ENCODE assay signal across 8 mouse cellular contexts in the genomic region with DNA sequence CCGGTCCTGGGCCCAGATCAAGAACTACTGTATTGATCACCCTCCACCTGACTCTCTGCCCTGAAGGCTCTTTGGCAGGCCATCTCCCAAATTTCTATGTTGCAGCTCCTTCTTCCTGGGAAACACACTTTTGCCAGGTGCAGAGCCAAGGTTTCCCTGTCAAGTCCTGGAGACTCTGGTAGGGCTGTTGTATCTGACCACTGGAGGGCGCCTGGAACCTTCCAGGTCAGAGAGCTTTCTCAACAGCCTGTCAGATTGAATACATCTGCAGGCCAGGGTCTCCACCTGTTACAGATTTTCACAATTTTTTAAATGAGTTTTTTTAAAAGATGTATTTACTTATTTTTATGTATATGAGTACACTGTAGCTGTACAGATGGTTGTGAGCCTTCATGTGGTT. TPM values are rescaled to one million over a fixed set of nuclear protein-coding genes. Genes with fewer than 3 reads are reported as not detected.
DNase-seq lines count a peak whose midpoint lies in the region; ATAC-seq and TF ChIP-seq lines count a peak whose summit lies in the region.
"Had no signal": no experiment of that assay in that cellular context is flagged by ENCODE, and none has a peak within 500 bp of the region (broad histone marks: within the 10 kb centered on the region; RNA-seq: fewer than 3 reads in every experiment).

No protein-coding gene starts in this region.

- no peaks in the 10 kb centered on the region for H3K9me3 ChIP-seq in G1E (replicated peaks)
- H3K9me3 ChIP-seq: limb, embryonic 15.5 days had no signal

- DNase-seq in G1E (ENCODE audit: low spot score), result peak; percentile 57
- DNase-seq in adrenal gland, adult 18-20 months (ENCODE audit: low spot score in 2 of 2), result peak; percentile 62 to 73
- DNase-seq in embryo, embryonic 11.5 days (ENCODE audit: low read depth, low spot score), result peak; percentile 48
- DNase-seq in heart, postnatal 36 days, result peak; percentile 75 to 82
- DNase-seq in layer of hippocampus, postnatal 14 days (ENCODE audit: low spot score in 2 of 2), result peak; percentile 48 to 68
- DNase-seq in spleen, postnatal 10 days (ENCODE audit: low spot score in 2 of 2), result peak; percentile 53 to 83

- H3K4me3 ChIP-seq in G1E (ENCODE audit: low read depth, low read length), result no peak overlapping the region
- H3K4me3 ChIP-seq: limb, embryonic 15.5 days had no signal

- no peak for ATAC-seq in G1E (ENCODE audit: extremely low read depth, insufficient number of reproducible peaks, low FRiP score, poor library complexity, severe bottlenecking)
- peak; percentile 71 for ATAC-seq in megakaryocyte-erythroid progenitor cell, adult 5-6 weeks (replicated peaks; ENCODE audit: low FRiP score, low TSS enrichment, poor library complexity, severe bottlenecking)

- peak; percentile 37 for TF ChIP-seq CTCF in G1E (IDR thresholded peaks at IDR 0.05; ENCODE audit: low read depth, low read length)

- H3K27me3 ChIP-seq in G1E (ENCODE audit: insufficient read depth, low read length), result no peaks in the 10 kb centered on the region
- H3K27me3 ChIP-seq: limb, embryonic 15.5 days had no signal

- intact Hi-C loops in heart, postnatal 36 days (cut with DNase I), result loop anchor here (1.0 to 5.0 kb wide), 2 partner anchors 74 to 94 kb away; no protein-coding TSS in a partner anchor

- peaks cover 48% of the 10 kb centered on the region for H3K4me1 ChIP-seq in G1E (ENCODE audit: insufficient read depth, low read depth, low read length)

- peaks cover 24% of the 10 kb centered on the region for H3K36me3 ChIP-seq in G1E (replicated peaks)
- H3K36me3 ChIP-seq: limb, embryonic 15.5 days had no signal

RNA-seq across cellular contexts. Expression of gene Grhl1, which starts 31.2 kb away (rescaled TPM):
- total RNA-seq in G1E (2014; fragmentation: Nextera tagmentation), result 2.0 and 4.4 TPM in 2 replicates
- 2.1 and 3.0 TPM in 2 replicates for total RNA-seq in G1E (2017)
- polyA plus RNA-seq in G1E (2012), result 0.57 and 0.59 TPM in 2 replicates
- 1 to 10 TPM in 1 of 2 experiments, under 1 TPM in 1; 0.89 to 1.7 TPM for total RNA-seq in adrenal gland, adult 18-20 months (2021)
- under 1 TPM; 0.51 to 0.61 TPM for total RNA-seq in heart, postnatal 36 days (2021)
- 10 to 100 TPM; 20.4 to 20.6 TPM for total RNA-seq in layer of hippocampus, postnatal 14 days (2021)
- not detected in 2 replicates for total RNA-seq in megakaryocyte-erythroid progenitor cell, adult 5-6 weeks (2014; fragmentation: Nextera tagmentation)
- total RNA-seq in megakaryocyte-erythroid progenitor cell, adult 5-6 weeks (2017), result 0.15 TPM in 1 of 2 replicates, not detected in the other

RNA-seq across cellular contexts. Expression of gene Klf11, which starts 47.8 kb away (rescaled TPM):
- total RNA-seq in G1E (2014; fragmentation: Nextera tagmentation) (16.0 and 18.9 TPM in 2 replicates), G1E (2017) (7.0 and 7.5 TPM in 2 replicates)
- polyA plus RNA-seq in G1E (2012), result 17.4 and 19.2 TPM in 2 replicates
- 10 to 100 TPM; 10.7 to 15.5 TPM for total RNA-seq in adrenal gland, adult 18-20 months (2021)
- 10 to 100 TPM; 10.9 to 16.4 TPM for total RNA-seq in heart, postnatal 36 days (2021)
- total RNA-seq in layer of hippocampus, postnatal 14 days (2021), result 1 to 10 TPM; 4.7 to 6.3 TPM
- total RNA-seq in megakaryocyte-erythroid progenitor cell, adult 5-6 weeks (2014; fragmentation: Nextera tagmentation), result 10.9 and 16.6 TPM in 2 replicates
- 15.7 and 18.6 TPM in 2 replicates for total RNA-seq in megakaryocyte-erythroid progenitor cell, adult 5-6 weeks (2017)
